Mouse (Mus musculus) lung, postnatal 25 days (tissue): ENCODE measurements around the gene Serpinc1.
"Not testable (repeated sequence)": the region's sequence is repeated elsewhere in the genome, so short reads cannot be mapped to it uniquely, and the experiment has no call there.

Source experiments
- DNase-seq: peaks from one replicate; pipeline ENCODE4 v3.0.0; 2022; ENCODE audit warnings: low spot score

Gene Serpinc1

GRCm38 (mm10) chr1:161020051-161020450 lies 41.7 kb downstream of the Serpinc1 start:
- DNase-seq = no peak

GRCm38 (mm10) chr1:161025410-161026210 lies 47.2 kb downstream of the Serpinc1 start:
- peak; percentile 26 for DNase-seq

GRCm38 (mm10) chr1:161027196-161027595 lies 48.8 kb downstream of the Serpinc1 start:
- no peak for DNase-seq

GRCm38 (mm10) chr1:161028427-161028826 lies 50.0 kb downstream of the Serpinc1 start:
- not testable (repeated sequence) for DNase-seq

GRCm38 (mm10) chr1:161030058-161030457 lies 51.7 kb downstream of the Serpinc1 start:
- DNase-seq = no peak

- no peak for DNase-seq
Measured at GRCm38 (mm10) chr1:161031881-161032280, 53.5 kb downstream of the Serpinc1 start.

- no peak for DNase-seq
Measured at GRCm38 (mm10) chr1:161032345-161032744, 54.0 kb downstream of the Serpinc1 start.

- DNase-seq = peak; percentile 5
Measured at GRCm38 (mm10) chr1:161033856-161034434, 55.6 kb downstream of the Serpinc1 start.

- peak; percentile 99 for DNase-seq
Measured at GRCm38 (mm10) chr1:161034435-161035280, 56.3 kb downstream of the Serpinc1 start, which contains the start of gene Zbtb37. Gene Zbtb37 (minus strand): TSS chr1:161034849.

- DNase-seq = no peak
Measured at GRCm38 (mm10) chr1:161035281-161035785, 56.9 kb downstream of the Serpinc1 start.

- DNase-seq = peak; percentile 7
Measured at GRCm38 (mm10) chr1:161035786-161036404, 57.5 kb downstream of the Serpinc1 start.

GRCm38 (mm10) chr1:161036411-161036841 lies 58.0 kb downstream of the Serpinc1 start:
- no peak for DNase-seq

GRCm38 (mm10) chr1:161037026-161037425 lies 58.6 kb downstream of the Serpinc1 start:
- no peak for DNase-seq

GRCm38 (mm10) chr1:161037599-161037998 lies 59.2 kb downstream of the Serpinc1 start:
- DNase-seq = no peak

GRCm38 (mm10) chr1:161038004-161038403 lies 59.6 kb downstream of the Serpinc1 start:
- DNase-seq = no peak

- DNase-seq = no peak
Measured at GRCm38 (mm10) chr1:161038968-161039721, 60.8 kb downstream of the Serpinc1 start.

GRCm38 (mm10) chr1:161039741-161040425 lies 61.5 kb downstream of the Serpinc1 start:
- no peak for DNase-seq

GRCm38 (mm10) chr1:161040426-161040770 lies 62.0 kb downstream of the Serpinc1 start:
- DNase-seq = no peak

- no peak for DNase-seq
Measured at GRCm38 (mm10) chr1:161040855-161041254, 62.5 kb downstream of the Serpinc1 start.

GRCm38 (mm10) chr1:161041261-161042020 lies 63.1 kb downstream of the Serpinc1 start:
- no peak for DNase-seq
